Mouse (Mus musculus) forebrain, postnatal 0 days (tissue): ENCODE measurements around the gene Banp. TPM values are rescaled to one million over a fixed set of nuclear protein-coding genes. Genes with fewer than 3 reads are reported as not detected.
A peak's percentile ranks its signal among the peaks of the same experiment; 100 is the strongest.

Experiments
- ATAC-seq: fragments of 200-750 bp; cut with Nextera tagmentation; 2 replicates; pipeline ENCODE4 v1.8.0; 2017; ENCODE audit warnings: mild to moderate bottlenecking, moderate library complexity
- DNase-seq: peaks from one replicate; pipeline ENCODE4 v3.0.0-alpha.2; 2015
- H3K27ac ChIP-seq: fragments of 300-500 bp; sonication (generic); 2 replicates; pipeline ENCODE4 v1.5.1; 2014; ENCODE audit warnings: low read depth, mild to moderate bottlenecking, antibody characterized with exemption, low read length, moderate library complexity, mixed read lengths
- H3K27me3 ChIP-seq: fragments of 300-500 bp; sonication (generic); 2 replicates; pipeline ENCODE4 v1.6.1; 2014; ENCODE audit warnings: mild to moderate bottlenecking, low read length, mixed read lengths; ENCODE audit not compliant: insufficient read depth
- H3K36me3 ChIP-seq: fragments of 300-500 bp; sonication (generic); 2 replicates; pipeline ENCODE4 v1.6.1; 2014; ENCODE audit warnings: mild to moderate bottlenecking, moderate library complexity; ENCODE audit not compliant: insufficient read depth
- H3K4me1 ChIP-seq: fragments of 300-500 bp; sonication (generic); 2 replicates; pipeline ENCODE4 v1.6.1; 2014; ENCODE audit warnings: antibody characterized with exemption; ENCODE audit not compliant: insufficient read depth
- H3K4me2 ChIP-seq: fragments of 300-500 bp; sonication (generic); 2 replicates; pipeline ENCODE4 v1.6.1; 2014; ENCODE audit warnings: low read depth, mild to moderate bottlenecking, moderate library complexity
- H3K4me3 ChIP-seq: fragments of 300-500 bp; sonication (generic); 2 replicates; pipeline ENCODE4 v1.5.1; 2014; ENCODE audit warnings: low read depth, low read length, mixed read lengths
- H3K9ac ChIP-seq: fragments of 300-500 bp; sonication (generic); 2 replicates; pipeline ENCODE4 v1.6.1; 2014; ENCODE audit warnings: mild to moderate bottlenecking
- H3K9me3 ChIP-seq: fragments of 300-500 bp; sonication (generic); 2 replicates; pipeline ENCODE4 v1.6.1; 2016; ENCODE audit warnings: low read length
- CTCF ChIP-seq: sonication (generic); IDR thresholded peaks from 2 replicates; pipeline ENCODE4 v1.5.1; 2016; ENCODE audit warnings: antibody characterized with exemption, control low read depth, low read depth
- WGBS: fragments of 180-500 bp; shearing (Covaris S2); extraction: QIAGEN DNeasy Blood & Tissue Kit; methylation state at CpG from one replicate; pipeline ENCODE4 v1.1.7; 2014; 5-methylcytosine and 5-hydroxymethylcytosine counted together
- polyA plus RNA-seq: library from polyadenylated mRNA; unstranded; fragments of >200 nt; fragmentation: Nextera tagmentation; extraction: Ambion mirVana; gene quantifications from 2 replicates; pipeline ENCODE4 v1.2.1, GENCODE M21; 2015
- total RNA-seq: library from RNA; depleted of rRNA; stranded (reverse); fragments of >200 nt; gene quantifications from 2 replicates; pipeline ENCODE4 v1.2.3, GENCODE M21; 2014

Banp gene
- total and polyA plus RNA-seq, 2 experiments from 2014 or later: 29.3 to 37.9 TPM

- Histone ChIP-seq H3K9ac (no peak within 1 kb of the TSS), H3K36me3 (no peaks in the 10 kb centered on the region), H3K4me1 (peaks cover 5% of the 10 kb centered on the region; the same call in 1 of the 2 replicates), H3K9me3 (no peaks in the 10 kb centered on the region), H3K27me3 (no peaks in the 10 kb centered on the region), H3K4me3 (no peak within 1 kb of the TSS), H3K27ac (no peak within 1 kb of the TSS), H3K4me2 (no peak within 1 kb of the TSS)
- ATAC-seq (no peak), DNase-seq (no peak)
- TF ChIP-seq CTCF: no peak
Observed at GRCm38 (mm10) chr8:121944831-121945230, 4.7 kb upstream of the Banp start, which contains the start of gene Car5a. Gene Car5a, minus strand, starts transcription at chr8:121944904.

GRCm38 (mm10) chr8:121946351-121946750 is 3.2 kb upstream of the Banp start:
- Histone ChIP-seq H3K4me3 (no peak overlapping the region), H3K36me3 (no peaks in the 10 kb centered on the region), H3K27me3 (no peaks in the 10 kb centered on the region), H3K27ac (no peak overlapping the region), H3K9me3 (no peaks in the 10 kb centered on the region), H3K4me2 (no peak overlapping the region), H3K9ac (no peak overlapping the region), H3K4me1 (peaks cover 5% of the 10 kb centered on the region; the same call in 1 of the 2 replicates)
- no peak for TF ChIP-seq CTCF
- DNase-seq: no peak
- WGBS: 83% methylated on average over 7 of the region's 7 CpGs
- no peak for ATAC-seq

GRCm38 (mm10) chr8:121947047-121947752 is 2.4 kb upstream of the Banp start:
- WGBS: 23% methylated on average over 19 of the region's 19 CpGs

GRCm38 (mm10) chr8:121947753-121948141 is 1.8 kb upstream of the Banp start:
- Histone ChIP-seq H3K4me1 (peaks cover 17% of the 10 kb centered on the region), H3K9ac (peak overlapping the region; percentile 49), H3K27ac (peak overlapping the region; percentile 62), H3K4me3 (peak overlapping the region; percentile 34), H3K4me2 (peak overlapping the region; percentile 65), H3K9me3 (no peaks in the 10 kb centered on the region), H3K27me3 (no peaks in the 10 kb centered on the region), H3K36me3 (no peaks in the 10 kb centered on the region)
- under 1% methylated on average over 18 of the region's 18 CpGs for WGBS
- ATAC-seq: no peak
- no peak for TF ChIP-seq CTCF
- peak; percentile 93 for DNase-seq

More at GRCm38 (mm10) chr8:121947047-121947752, 2.4 kb upstream of the Banp start:
- no peaks in the 10 kb centered on the region for H3K9me3 ChIP-seq
- peaks cover 12% of the 10 kb centered on the region for H3K4me1 ChIP-seq
- no peaks in the 10 kb centered on the region for H3K36me3 ChIP-seq
- peak overlapping the region; percentile 65 for H3K4me2 ChIP-seq
- H3K4me3 ChIP-seq: peak overlapping the region; percentile 34; the same call in 1 of the 2 replicates
- TF ChIP-seq CTCF: no peak
- no peak for ATAC-seq
- no peaks in the 10 kb centered on the region for H3K27me3 ChIP-seq
- no peak for DNase-seq
- H3K9ac ChIP-seq: peak overlapping the region; percentile 49; the same call in 1 of the 2 replicates
- H3K27ac ChIP-seq: 0 out of 2 replicates have a peak overlapping the region, but pooled peaks have one; percentile 62

GRCm38 (mm10) chr8:121948321-121949145 is 1.0 kb upstream of the Banp start:
- H3K4me2 ChIP-seq: peak overlapping the region; percentile 65
- ATAC-seq (no peak), DNase-seq (no peak)
- peak overlapping the region; percentile 51 for H3K27ac ChIP-seq
- H3K9me3 ChIP-seq: no peaks in the 10 kb centered on the region
- H3K27me3 ChIP-seq: no peaks in the 10 kb centered on the region
- peak overlapping the region; percentile 34 for H3K4me3 ChIP-seq
- WGBS: 53% methylated on average over 19 of the region's 19 CpGs
- no peak for TF ChIP-seq CTCF
- peaks cover 17% of the 10 kb centered on the region for H3K4me1 ChIP-seq
- no peaks in the 10 kb centered on the region for H3K36me3 ChIP-seq
- H3K9ac ChIP-seq: peak overlapping the region; percentile 49

- Histone ChIP-seq H3K4me2 (peak overlapping the region; percentile 93), H3K9ac (peak overlapping the region; percentile 91), H3K4me3 (peak overlapping the region; percentile 68), H3K27me3 (no peaks in the 10 kb centered on the region), H3K36me3 (no peaks in the 10 kb centered on the region), H3K27ac (peak overlapping the region; percentile 97), H3K4me1 (peaks cover 17% of the 10 kb centered on the region), H3K9me3 (no peaks in the 10 kb centered on the region)
- 2% methylated on average over 54 of the region's 66 CpGs for WGBS
- TF ChIP-seq CTCF: no peak
- peak; percentile 96 for ATAC-seq
- DNase-seq: peak; percentile 100
Observed at GRCm38 (mm10) chr8:121949941-121950748, 595 bp downstream of the Banp start.
